Mouse (Mus musculus) kidney, postnatal 36 days (tissue): ENCODE results near the gene Rsph3b.
"Not testable (repeated sequence)": the region's sequence is repeated elsewhere in the genome, so short reads cannot be mapped to it uniquely, and the experiment has no call there.

Source experiments
- DNase-seq, 2 experiments: peaks; one replicate each; pipeline ENCODE4 v3.0.0; 2021 to 2022; ENCODE audit warnings: mixed read lengths in 2 of 2

The Rsph3b gene

DNA sequence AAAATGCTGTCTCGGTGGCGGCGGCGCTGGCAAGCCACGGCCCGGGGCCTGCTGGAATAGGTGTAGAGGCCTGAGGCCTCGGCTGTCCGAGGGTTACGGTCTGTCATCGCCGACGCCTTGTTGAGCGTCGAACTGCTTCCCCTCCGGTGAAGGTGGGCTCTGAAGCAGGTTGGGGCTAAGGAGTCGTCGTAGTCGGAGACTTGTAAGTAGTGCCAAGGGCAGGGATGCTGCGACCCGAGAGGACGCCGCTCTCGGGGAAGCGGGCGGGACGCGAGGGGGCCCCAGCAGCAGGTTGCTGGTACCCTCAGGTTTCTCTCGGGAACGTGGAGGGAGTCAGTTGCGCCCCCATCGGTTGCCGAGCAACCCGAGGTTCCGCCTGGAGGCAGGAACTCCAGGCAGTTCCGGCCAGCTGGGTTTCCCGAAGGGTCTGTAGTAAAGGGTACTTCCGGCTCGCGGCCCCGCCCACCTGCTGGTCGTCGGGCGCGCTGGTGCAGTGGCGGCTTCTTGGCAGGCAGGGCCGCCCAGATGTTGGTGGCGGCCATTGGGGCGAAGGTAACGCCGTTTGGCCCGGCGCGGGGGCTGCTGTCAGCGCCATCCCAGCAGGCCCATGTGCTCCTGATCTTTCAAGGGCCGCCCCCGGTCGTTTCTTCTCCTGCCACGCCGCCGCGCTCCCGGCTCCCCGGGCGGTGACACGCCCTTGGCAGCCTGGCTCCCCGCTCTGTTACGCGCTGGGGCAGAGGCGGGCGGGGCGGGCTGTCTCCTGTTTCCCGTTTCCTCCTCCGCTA, at the start of gene Rsph3b:
Gene Rsph3b (minus strand): TSS at position 699 of the 785 bp plus-strand sequence.
- DNase-seq: peak; percentile 89 to 90

DNA sequence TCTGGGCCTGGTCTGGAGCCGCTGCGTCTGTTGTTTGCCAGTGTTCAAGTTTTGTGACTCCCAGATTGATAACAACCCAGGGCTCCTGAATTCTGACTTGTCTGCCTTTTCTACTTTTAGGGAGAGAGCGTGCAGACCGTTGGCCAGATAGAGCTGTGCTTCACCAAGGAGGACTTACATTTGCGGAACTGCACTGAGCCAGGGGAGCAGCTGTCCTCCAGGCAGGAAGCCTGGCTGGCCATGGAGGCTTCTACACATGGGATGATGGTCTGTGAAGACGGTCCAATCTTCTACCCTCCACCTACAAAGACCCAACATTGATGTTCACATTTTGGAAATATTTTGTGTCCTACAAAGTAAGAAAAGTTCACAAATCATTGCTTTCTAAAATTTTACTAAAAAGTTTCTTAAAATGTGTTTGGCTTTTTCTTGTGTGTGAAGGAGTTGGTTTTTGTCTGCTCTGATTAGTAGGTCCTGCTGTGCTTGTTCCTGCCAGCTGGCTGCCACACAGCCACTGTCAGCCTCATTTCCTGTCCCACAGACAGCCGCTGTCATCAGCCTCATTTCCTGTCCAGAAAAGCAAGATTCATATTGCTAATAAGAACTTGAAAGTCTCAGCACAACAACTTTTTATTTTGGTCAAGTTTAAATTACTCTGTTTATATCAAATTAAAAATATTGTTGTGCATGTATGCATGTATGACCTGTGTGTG, 49.5 kb upstream of the Rsph3b start:
- not testable (repeated sequence) for DNase-seq

DNA sequence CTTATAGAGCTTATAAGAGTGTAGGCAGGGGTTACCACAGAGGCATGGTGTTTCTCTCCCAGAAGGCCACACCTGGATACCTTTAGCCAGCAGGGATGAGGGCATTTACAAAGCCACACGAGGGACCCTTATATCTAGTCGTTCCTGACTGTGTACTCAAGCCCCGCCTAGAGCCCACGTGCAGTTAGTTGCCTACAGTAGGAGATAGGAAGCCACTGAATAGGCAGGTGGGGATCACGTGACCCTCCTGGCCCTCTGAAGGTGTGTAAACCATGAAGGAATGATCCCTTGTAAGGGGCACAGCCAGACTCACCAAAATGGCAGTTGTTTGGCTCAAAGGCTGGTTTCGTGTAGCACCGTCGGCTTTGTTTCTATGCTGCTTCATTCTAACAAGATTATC, 48.3 kb upstream of the Rsph3b start:
- DNase-seq: not testable (repeated sequence)

DNA sequence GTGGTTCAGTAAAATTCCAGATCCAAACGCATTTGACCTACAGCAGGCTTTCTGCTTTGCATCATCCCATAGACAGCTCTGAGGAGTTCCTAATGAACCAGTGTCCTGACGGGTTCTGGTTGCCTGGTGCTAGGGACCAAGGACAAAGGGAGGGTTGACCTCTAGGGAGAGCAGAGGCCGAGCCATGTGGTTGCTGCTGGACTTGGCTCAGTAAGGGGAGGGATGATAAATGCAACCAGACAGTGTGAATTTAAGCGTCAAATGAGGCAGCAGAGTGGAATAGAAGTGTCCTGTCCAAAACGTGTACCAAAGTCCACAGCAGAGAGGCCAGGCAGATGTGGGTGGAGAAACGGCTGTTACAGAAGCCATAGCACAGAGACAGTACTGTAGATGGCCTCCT, 47.0 kb upstream of the Rsph3b start:
- not testable (repeated sequence) for DNase-seq

DNA sequence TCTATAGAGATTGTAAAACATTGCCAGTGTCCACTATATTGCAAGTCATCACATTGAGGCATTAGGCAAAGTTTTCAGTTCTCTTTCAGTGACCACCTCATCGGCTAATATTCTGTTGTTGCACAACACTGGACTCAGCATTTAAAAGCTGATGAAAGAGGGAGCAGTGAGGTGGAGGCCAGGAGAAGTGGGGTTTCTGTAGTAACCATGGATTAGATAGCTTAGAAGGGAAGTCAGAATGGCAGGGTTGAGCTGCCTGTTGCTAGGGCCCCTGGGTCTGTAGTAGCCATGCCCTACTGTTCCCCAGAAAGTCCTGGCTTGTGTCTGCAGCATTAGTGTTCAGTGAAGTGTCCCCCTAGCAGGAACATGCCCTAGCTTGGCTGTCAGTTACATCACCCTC, 37.6 kb upstream of the Rsph3b start:
- DNase-seq: not testable (repeated sequence)

DNA sequence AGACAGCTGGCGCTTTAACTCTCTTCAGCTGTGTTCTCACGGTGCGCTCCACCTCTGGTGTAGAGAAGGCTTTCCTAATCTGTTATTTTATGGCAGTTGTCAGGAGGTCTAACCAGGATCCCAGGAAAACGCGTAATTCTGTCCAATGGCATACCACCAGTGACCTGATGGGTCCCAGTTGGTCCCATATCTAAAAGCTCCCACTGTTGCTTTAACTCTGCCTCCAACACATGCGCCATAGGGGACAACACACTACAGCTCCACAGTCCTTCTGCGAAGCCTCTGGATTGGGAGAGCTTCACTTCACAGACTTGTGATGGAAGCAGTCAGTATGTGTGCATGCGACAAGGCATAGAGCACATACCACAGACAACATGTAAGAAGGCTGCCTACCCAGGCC, 31.7 kb upstream of the Rsph3b start:
- not testable (repeated sequence) for DNase-seq

DNA sequence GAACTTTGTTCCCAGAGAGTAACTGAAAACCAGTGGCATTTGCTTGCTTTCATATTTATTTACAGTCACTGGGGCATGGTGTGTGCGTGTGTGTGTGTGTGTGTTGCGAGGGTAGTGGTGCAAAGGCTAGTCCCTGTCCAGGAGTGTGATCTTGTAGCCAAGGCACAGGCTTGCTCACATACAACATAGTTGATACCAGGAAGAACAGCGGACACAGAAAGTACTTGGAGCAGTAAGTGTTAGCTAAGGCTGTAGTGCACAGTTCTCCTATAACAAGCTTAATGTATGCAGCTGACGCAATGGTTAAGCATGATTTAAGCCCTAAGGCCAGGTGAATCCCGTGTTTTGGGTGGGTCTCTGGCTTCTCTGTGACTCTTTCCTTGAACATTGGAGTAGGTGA, 30.9 kb upstream of the Rsph3b start:
- DNase-seq: peak in 1 of 2 experiments; percentile 27

DNA sequence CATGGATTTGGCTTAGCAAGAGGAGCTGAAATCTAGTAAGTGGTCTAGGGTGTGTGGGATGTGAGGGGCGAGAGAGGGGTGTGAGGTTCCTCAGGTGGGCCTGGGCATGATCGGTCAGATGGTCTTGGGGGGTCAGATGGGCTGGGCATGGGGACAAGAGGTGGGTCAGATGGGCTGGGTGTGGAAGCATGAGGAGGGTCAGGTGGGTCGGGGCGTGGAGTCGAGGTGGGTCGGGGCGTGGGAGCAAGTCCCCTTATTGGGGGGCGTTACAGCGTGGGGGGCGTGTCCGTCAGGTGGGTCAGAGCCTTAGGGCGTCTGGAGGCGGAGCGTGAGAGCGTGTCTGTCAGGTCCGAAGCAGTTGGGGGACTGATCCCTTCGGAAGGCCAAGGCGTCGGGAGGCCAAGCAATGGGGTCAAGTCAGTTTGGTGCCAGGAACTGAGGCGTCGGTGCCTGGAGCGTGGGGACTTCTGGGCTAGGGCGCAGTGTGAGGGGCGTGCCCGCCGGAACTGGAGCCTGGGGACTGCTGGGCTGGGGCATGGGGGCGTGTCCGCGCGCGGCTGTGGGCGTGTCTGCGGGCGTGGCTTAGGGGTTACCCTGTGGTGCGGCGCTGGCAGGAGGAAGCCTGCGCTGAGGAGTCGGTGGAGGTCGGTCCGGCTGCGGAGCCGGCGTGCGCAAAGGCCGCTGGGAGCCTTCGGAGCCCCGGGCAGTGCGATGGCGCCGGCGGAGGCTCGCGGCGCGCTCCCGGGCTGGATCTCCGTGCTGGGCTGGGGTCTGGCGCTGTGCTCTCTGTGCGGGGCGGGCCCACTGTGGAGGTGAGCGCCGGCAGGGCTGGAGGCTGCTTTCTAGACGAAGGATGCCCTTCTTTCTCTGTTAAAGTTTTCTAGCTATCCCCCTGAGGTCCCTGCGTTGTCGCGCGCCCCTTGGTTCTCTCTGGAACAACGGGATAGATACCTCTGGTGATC, 30.1 kb upstream of the Rsph3b start, which contains the start of gene Gm49721:
Gene Gm49721 (plus strand): TSS at position 618 of the 962 bp plus-strand sequence.
- peak; percentile 76 to 78 for DNase-seq

DNA sequence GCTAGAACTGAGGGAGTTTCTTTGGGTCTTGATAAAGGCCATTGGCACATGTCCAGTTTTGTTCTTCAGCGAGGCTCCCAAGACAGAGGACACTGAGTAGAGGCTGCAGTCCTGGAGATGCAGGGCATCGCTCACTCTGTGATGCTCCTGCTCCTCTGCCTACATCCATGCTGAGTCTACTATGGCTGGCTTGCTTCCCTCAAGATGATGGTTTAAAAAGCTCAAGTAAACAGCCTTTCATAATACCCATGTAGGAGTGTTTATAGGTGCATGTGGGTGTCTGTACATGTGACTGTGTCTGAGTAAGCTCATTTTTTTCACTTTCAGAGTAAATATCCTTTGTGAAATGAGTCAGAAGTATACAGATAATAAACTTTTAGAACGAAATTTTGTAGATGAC, 26.5 kb upstream of the Rsph3b start:
- not testable (repeated sequence) for DNase-seq

DNA sequence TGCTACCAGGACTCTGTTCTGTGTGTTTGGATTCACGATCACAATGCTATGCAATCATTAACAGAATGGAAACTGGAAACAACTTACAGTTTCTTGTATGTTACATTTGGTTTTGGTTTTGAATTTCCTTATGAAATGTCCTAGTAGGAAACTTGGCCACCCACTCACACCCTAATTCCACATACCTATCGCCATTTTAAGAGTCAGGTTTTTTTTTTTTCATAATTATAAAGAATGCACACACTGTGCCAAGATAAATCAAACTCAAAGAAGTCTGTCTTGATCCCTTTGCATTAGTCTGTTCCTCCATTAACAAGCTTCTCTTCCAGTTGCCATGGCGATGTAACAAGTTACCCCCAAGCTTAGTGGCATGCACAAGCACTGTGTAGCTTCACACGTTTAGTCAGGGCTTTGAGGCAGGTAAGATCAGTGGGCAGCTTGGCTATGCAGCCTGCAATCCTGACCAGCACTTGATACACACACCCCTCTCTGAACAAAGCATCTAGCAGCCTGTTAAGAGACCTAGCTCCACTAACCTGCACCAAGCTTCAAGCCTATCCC, 24.4 kb upstream of the Rsph3b start:
- DNase-seq: not testable (repeated sequence)

DNA sequence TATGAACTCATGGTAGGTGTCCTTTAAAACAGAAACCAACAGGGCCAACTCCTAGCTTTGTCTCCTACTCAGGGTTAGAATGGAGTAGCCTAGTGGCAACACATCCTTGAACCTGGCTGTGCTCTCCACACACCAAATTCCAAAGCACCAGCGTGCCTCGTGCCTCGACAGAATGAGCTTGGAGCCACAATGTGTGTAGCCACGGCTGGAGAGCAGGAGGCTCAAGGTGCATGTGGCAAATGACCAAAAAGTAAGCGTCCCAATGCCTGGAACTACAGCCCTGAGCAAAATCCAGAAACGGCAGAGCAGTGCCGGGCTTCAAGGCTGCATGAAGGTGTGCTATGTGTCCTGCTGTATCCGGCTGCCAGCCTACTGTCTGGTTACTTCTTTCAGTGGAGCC, 22.8 kb upstream of the Rsph3b start:
- peak; percentile 33 to 43 for DNase-seq

DNA sequence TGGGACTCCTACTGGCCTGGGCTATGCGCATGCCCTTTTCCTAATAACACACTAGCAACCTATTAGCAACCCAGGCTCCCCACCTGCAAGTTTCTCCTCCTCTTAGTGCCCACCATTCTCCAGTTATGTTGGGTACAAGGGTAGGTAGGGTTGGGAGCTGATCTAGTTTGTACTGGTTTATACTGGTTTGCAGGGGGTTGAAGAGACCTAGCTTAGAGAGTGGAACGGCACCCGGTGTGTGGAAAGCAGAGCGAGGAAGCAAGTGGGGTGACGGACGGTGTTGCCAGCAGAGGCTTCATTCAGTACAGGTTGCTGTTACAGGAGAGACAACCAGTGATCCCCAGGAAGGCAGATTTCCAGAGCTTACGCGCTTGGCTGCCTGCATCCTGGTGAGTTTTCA, 21.9 kb upstream of the Rsph3b start, which contains the start of gene Rnaset2b:
Gene Rnaset2b (plus strand): TSS at position 301 of the 400 bp plus-strand sequence.
- DNase-seq: not testable (repeated sequence)

DNA sequence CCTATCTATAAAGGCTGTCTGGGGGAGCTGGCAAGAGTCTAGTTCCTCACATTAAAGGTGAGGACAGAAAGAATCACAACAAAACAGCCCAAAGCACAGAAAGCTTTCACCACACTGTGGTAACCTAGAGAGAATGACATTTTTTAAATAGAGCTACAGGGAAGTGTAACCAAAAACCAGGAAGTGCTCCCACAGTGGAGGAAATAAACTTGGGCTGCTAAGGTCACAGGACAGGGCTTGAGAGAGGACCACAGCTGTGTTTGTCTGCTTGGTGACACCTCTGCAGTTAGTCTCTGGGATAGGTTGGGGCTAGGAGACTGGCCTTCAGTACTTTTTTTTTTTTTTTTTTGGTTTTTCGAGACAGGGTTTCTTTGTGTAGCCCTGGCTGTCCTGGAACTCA, 19.2 kb upstream of the Rsph3b start:
- not testable (repeated sequence) for DNase-seq

DNA sequence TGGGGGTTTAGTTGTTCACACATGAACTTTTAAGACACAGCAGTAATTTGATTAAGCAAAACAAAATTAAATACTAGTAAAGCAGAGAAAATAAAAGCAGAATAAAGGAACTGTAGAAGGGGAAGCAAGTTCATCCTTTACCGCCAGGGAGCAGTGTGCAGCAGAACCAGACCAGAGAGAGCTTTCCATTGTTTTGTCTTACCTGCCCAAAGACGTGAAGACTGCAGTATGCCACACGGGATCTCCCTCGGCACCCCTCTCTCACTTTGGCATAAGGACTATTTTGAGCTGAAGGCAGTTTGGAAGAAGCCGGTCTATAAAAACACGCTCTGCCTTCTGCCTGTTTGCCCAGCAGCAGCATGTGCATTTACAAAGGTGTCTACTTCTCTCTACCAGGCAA, 16.9 kb upstream of the Rsph3b start:
- peak; percentile 43 to 51 for DNase-seq

DNA sequence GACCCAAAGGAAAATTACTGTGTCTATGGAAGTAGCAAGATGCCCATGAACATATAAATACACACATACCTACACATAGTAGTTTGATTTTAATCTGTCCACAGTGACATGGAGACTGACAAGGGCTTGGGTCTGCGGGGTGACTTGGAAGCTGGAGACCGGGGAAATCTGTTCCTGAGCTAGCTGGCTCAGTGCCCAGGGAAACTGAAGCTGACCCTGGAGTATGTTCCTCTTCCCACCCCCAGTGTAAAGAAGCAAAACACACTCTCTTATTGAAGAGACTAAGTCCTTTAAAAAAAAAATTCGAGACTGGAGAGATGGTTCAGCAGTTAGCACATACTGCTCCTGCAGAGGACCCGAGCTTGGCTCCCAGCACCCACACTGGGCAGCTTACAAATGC, 14.5 kb upstream of the Rsph3b start:
- peak in 1 of 2 experiments; percentile 48 for DNase-seq

DNA sequence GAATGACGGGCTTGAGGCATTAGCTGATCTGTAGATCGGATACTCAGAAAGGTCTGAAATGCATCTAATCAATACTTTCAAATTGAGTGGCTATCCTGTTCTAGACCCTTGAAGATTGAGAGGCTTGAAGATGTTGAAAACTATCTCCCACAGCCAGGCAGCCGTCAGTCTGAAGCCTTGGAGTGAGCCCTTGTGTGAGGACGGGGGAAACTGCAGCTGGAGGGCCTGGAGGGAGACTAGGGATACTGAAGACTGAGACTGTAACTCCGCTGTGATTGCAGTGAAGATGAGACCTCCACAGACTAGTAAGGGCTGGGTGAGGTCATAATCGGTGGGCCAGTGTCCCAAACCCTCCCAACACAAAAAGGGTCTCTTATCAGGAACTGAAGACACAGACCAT, 13.9 kb upstream of the Rsph3b start:
- DNase-seq: not testable (repeated sequence)

DNA sequence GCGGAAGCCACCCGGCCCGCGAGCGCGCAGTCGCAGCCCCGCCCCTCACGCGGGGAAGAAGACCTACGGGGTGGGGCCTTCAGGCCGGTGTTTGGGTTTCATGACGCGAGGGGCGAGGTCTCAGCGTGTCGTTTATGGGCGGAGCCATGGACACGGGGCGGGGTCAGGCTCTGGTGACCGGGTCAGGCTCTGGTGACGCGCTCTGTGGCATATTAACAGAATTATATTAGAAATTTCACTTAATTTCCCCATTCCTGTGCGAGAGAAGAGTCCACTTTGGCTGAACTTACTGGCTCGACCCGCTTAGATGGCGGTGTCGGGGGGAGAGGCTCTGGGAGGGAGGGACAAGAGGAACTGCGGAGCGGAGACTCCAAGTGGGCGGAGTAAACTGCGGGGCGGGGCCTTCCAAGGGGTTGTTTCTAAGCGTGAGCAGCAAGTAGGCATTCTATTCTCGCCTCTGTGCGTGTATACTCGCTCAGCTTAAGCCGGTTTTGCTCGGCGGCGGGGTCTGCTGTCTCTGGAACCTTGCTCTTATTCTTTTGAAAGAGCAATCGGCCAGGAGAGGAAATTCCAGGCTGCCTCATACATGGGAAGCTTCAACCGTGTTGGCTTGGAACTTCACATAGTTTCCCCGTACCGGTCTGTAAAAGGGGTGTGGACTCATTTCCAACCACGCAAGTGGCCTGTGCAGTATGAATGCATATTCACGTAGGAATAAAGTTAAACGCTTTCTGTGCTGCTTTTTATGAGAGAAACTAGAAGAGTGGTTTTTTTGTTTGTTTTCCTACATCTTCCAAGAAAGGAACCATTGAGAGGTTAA, 12.9 kb upstream of the Rsph3b start:
- DNase-seq: not testable (repeated sequence)

DNA sequence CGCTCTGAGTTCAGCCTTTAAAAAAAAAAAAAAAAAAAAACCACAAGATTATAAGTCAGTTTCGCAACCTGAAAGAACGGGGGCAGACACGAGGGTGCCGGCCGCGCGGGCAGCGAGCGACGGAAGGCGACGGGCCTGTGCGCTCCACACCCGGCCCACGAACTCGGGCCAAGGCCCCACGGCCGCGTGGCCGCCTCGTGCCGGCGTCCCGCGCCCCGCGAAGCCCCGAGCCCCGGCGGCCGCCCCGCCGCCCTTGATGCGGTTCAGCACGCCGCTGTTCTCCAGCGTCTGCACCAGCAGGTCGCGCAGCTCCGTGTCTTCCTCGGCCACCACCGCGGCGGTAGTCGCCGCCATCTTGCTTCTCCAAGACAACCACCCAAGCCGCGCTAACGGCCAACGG, 12.3 kb upstream of the Rsph3b start, which contains the start of gene Tagap1:
Gene Tagap1 (minus strand): TSS at position 381 of the 400 bp plus-strand sequence.
- DNase-seq: peak in 1 of 2 experiments; percentile 40

DNA sequence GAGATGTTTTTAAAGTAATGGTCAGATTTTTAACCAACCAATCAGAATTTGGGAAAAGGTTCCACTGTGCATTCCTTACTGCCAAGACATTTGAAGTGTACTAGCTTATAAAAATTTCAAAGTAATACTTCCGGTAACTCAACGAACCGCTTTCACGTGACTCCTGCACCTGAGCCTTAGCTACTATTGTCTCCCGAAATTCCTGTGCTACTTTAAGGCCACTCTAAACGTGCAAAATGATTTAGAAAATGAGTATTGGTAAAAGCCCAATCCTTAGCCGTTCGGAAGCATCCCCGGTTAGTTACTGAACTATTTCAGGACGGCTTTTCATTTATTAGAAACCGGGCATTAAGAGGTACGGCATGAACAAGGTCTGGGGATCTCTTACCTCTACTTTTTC, 11.9 kb upstream of the Rsph3b start:
- DNase-seq: not testable (repeated sequence)

DNA sequence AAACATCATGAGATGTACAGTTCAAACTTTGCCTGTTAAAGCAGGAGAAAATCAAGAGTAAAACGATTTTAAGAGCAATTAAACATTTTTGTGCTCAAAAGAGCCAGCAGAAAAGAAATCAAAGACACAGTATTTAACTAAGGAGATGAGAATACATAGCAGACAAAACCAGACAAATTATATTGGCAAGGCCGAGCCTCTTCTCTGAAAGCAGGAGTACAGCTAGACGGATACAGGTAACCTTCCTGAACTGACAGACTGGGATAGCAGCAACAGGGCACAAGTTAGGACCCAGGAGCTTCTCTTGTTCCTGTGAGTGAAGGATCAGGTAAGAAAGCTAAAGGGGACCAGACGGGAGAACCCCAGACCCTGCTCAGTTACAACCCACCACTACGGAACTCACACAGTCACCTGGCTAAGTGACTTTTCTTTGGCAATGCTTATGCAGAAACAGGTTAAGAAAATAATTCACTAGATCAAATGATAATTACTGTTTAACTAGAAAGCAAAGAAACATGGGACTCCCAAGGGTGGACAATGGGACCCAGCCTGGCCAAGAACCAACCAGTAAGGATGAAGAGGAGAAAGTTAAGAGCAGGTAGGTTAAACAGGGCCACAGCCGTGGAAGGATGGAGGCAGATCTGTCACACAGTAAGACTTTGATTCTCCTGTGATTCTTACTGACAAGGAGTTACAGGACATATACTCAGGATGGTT, 11.2 kb upstream of the Rsph3b start:
- DNase-seq: peak; percentile 29 to 55

DNA sequence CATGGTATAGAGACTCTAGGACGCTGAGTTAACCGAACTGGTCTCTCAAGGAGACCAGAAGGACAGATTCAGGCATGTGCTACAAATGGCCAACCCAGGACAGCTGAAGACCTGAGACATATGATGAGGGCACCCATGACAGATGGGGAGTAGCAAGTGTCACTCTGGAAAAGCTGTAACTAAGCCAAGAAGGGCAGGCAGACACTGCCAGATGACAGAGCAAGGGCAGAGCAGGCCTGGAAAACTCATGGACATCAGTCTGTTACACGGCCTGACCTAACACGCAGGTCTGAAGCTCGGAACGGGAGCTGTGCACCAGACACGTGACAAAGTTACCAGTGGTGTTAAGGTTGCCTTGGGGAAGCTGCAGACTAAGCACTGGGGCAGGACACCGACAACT, 10.4 kb upstream of the Rsph3b start:
- DNase-seq: not testable (repeated sequence)
